Mouse (Mus musculus) left cerebral cortex, postnatal 10 days (tissue): Measurements from ENCODE around the gene Pctp. TPM values are rescaled to one million over a fixed set of nuclear protein-coding genes. Genes with fewer than 3 reads are reported as not detected.

Experiments used
- DNase-seq, 2 experiments: peaks; one replicate each; pipeline ENCODE4 v3.0.0; 2021 to 2022; ENCODE audit warnings: low spot score in 2 of 2, mixed read lengths in 1 of 2; ENCODE audit errors: extremely low spot score in 1 of 2
- intact Hi-C: fragments of 180-260 bp; cut with DNase I; formaldehyde crosslinking; loops from one replicate; pipeline ENCODE4 v1.15.1; 2025
- total RNA-seq, 2 experiments: library from RNA; stranded (reverse); gene quantifications; 2 replicates each; pipeline ENCODE4 v1.2.3; 2021

Pctp gene
- total RNA-seq, 2 experiments from 2014 or later, result 0.75 TPM

DNA sequence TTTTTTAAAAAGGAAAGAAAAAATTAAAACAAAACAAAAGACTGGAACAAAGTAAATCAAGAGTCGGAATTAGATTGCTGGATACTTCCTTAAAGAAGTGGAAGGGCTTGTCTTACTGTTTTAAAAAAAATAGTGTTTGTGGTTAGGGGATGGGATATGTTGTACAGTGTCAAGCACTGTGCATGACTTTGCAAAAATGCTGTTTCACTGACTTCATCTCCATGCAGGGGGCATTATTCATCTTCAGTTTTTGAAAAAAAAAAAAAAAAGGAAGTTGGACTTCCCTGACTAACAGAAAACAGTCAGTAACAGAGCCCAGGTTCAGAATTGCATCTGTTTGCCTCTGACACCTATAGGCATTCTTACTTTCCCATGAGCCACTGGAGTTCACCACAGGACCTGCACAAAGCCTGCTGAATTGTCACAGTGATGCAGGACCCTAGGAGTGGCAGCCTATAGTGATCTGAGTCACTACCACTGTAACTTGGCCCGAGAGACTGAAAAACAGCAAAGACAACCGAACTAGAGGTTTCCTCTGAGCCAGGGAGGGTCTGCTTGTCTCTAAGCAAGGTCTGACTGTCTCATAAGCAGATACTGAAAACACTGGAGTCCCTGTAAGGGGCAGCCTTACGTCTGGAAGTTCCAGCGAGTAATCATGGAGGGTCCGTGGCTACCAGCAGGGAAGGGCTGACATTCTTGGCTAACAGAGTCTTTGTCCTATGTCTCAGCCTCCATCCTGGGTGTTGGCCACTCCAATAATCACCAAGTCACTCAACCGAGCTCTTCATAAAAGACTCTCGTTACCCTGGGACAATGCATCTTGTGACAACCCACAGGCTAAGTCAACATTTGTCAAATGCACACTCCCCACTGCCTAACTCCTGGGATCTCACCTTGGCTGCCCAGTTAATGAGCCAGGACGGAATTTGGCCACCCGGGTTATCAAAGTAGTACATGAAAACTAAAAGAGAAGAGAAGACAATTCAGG is 17.2 kb downstream of the Pctp start:
- DNase-seq, result no peak
- intact Hi-C loops, result no loop called here

- intact Hi-C loops, result no loop called here
- no peak for DNase-seq
Observed at GRCm38 (mm10) chr11:89984436-89984835, 18.3 kb downstream of the Pctp start.

DNA sequence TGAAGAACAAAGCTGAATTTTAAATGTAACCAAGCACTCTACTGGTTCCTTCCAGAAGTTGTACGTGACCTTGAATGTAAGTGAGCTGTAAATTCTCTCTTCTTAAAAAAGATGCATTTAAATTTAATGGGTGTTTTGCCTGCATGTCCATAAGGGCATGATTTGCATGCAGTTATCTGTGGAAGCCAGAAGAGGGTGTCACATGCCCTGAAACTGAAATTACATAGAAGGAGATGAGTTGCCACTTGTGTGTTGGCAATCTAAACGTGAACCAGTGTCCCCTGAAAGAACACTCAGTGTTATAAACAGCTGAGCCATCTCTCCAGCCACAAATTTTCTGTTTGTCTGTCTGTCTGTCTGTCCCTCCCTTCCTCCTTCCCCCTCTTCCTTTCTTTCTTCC is 19.8 kb downstream of the Pctp start:
- no peak for DNase-seq
- intact Hi-C loops, result no loop called here

- intact Hi-C loops, result no loop called here
- DNase-seq, result no peak
Observed at GRCm38 (mm10) chr11:89980106-89980505, 22.6 kb downstream of the Pctp start.

- intact Hi-C loops, result no loop called here
- no peak for DNase-seq
Observed at GRCm38 (mm10) chr11:89978914-89979818, 23.5 kb downstream of the Pctp start.

DNA sequence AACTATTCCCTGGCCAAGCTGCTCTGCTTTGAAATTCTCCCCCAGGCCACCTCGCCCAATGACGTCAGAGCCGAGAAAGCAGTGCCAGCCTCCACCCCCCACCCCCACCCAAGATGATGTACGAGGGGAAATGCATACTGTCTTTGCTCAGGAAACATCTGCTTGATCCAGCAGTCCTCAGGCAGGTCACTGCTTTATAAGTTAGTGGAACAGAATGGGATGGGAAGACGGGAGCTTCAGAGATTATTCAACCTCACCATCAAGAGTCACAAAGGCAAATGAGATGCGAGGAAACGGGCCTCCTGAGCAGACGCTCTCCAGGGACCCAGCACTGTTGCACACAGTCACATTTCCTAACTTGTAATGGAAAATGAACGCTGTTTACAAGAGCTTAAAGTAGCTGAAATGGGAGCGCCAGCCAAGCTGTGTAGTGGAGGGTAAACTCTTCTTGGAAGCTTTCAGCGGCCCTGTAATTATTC is 24.3 kb downstream of the Pctp start:
- intact Hi-C loops, result no loop called here
- peak in 1 of 2 experiments; percentile 29 for DNase-seq

DNA sequence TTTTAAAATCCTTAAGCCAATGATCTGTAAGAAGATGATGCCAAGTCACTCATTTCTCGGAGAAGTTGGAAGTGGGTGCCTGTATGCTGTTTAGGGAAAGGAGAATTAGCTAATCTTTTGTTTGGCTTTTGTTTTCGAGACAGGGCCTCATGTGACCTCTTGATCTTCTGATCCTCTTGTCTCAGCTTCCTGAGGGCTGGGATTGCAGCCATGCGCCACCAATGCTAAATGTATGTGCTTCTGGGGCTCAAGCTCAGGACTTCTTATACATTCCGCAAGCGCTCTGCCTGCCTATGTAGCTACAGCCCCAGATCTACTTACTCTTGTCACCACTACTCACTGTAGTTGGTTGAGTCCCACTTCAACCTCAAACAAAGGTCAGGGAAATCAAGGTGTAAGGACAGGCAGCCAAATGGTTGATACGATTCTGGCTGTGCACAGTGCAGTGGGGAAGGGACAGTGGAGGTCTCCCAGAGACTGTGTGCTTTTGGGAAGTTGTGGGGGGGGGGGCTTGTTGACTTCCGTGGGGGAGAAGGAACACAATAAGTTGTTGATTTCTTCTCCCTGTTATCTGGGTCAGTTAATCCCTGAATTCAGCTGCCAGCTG is 24.8 kb downstream of the Pctp start:
- no peak for DNase-seq
- intact Hi-C loops, result no loop called here

DNA sequence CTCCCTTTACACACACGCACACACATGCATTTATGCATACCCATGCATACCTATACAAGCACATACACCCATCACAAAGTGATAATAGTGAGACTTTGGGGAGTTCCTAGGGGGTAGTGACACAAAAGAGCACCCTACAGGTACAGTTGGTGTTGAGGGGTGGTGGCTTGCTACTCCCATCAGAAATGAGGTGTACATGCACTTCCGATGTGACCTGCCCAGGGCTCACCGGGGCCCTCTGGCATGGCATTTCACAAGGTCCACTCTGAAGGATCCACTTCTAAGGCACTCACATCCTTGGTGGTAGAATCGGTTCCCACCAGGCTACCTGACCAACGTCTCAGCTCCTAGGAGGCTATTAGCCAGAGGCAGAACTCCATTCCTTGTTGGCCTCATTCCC is 26.3 kb downstream of the Pctp start:
- no peak for DNase-seq
- intact Hi-C loops, result no loop called here

DNA sequence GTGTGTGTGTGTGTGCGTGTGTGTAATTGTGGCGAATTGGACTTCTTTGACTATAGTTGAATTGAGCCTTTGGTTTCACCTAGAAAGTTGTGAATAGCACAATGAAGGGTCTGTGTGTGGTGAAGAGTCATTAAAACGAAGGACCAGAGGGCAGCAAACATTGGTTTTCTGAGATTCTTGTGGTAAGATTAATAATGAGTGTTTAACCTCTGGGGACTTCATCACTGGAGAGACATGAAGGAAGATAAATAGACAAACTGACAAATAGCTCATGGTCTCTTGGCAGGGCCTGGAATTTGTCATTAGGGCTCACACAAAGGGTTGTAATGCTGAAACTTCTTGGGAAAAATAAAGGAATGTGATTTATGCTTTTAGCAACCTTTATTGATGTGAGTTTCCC is 31.4 kb downstream of the Pctp start:
- no peak for DNase-seq
- intact Hi-C loops, result no loop called here

- intact Hi-C loops, result no loop called here
- DNase-seq, result no peak
Observed at GRCm38 (mm10) chr11:89970726-89971125, 32.0 kb downstream of the Pctp start.

- intact Hi-C loops, result no loop called here
Observed at GRCm38 (mm10) chr11:89969131-89969530, 33.6 kb downstream of the Pctp start.

DNA sequence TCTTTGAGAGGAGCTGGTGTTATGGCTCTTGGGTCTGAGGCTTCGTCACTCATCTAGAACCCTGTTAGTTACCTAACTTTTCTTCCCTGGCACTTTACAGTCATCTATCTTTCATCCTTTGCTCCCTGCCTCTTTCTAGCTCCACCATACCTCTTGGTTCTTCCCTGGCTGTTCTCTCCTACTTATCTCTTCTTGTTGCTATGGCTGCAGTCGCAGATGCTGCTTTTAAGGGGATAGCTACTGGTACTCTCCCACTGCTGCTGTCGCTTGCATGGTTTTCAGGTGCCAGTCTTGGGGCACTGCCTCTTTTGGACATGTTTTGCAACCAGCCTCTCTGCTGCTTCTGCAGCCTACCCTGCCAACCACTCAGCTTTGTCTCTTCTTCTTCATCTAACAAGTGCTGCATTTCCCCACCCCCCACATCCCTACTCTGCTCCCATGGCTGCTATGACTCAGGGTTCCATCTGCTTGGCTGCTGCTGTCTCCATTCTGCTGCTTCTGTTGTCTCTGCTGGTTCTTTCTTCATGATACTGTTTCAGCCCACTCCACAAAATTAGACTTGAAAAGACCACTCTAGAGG is 51.9 kb downstream of the Pctp start:
- DNase-seq, result peak; percentile 28 to 36
- intact Hi-C loops, result no loop called here

More at GRCm38 (mm10) chr11:89969131-89969530, 33.6 kb downstream of the Pctp start:
- DNase-seq, result no peak

DNA sequence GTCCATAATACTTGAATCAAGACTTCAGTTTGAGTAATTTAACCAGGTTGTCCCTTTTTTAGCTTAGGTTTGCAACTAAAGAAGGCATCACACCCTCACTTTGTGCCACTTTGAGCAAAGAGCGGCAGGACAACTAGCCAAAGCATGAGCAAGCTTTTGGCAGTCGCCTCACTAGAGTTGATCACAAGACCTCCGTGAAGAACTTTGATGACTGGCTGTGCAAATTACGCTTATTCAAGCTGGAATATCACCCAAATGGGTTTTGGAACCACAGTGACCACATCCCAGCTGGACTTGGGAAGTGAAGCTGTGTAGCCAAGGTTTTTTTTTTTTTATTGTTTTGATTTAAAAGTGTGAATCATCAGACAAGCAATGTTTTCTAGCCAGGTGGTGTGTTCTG is 54.9 kb downstream of the Pctp start:
- intact Hi-C loops, result no loop called here
- DNase-seq, result no peak

GRCm38 (mm10) chr11:89945159-89945558 is 57.5 kb downstream of the Pctp start:
- intact Hi-C loops, result no loop called here
- DNase-seq, result no peak

DNA sequence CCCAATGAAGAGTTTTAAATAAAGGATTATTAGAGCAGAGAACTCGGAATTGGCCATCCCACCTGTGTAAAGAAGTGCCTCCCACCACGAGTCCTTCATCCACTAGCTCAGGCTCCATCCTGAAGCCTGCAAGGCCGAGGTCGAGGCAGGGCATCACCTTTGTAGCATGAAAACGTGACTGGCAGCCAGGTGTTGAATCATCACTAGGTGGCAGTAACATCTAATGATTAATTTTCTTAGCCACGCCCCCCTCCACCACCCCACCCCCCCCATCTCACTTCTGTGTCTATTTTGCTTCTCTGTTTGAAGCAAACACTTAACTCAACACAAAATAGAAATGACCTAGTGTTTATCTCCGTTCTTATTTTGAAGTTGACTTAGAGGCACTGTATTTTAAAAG is 65.5 kb downstream of the Pctp start:
- intact Hi-C loops, result no loop called here
- DNase-seq, result no peak
